Mouse (Mus musculus) liver, embryonic 16.5 days (tissue): Measurements from ENCODE around the gene Meioc. TPM values are rescaled to one million over a fixed set of nuclear protein-coding genes. Genes with fewer than 3 reads are reported as not detected.

Experiments used
- ATAC-seq: fragments of 200-750 bp; cut with Nextera tagmentation; 2 replicates; pipeline ENCODE4 v1.8.0; 2017; ENCODE audit warnings: low read depth, mild to moderate bottlenecking, moderate number of reproducible peaks, moderate library complexity
- H3K27ac ChIP-seq: fragments of 300-500 bp; sonication (generic); 2 replicates; pipeline ENCODE4 v1.5.1; 2014; ENCODE audit warnings: mild to moderate bottlenecking, low read length
- H3K27me3 ChIP-seq: fragments of 300-500 bp; sonication (generic); 2 replicates; pipeline ENCODE4 v1.6.1; 2014; ENCODE audit warnings: low read depth, low read length, mixed read lengths; ENCODE audit not compliant: control insufficient read depth, insufficient read depth
- H3K36me3 ChIP-seq: fragments of 300-500 bp; sonication (generic); 2 replicates; pipeline ENCODE4 v1.6.1; 2014; ENCODE audit warnings: mild to moderate bottlenecking; ENCODE audit not compliant: control insufficient read depth, insufficient read depth
- H3K4me1 ChIP-seq: fragments of 300-500 bp; sonication (generic); 2 replicates; pipeline ENCODE4 v1.6.1; 2014; ENCODE audit warnings: low read depth, low read length, mixed read lengths; ENCODE audit not compliant: control insufficient read depth
- H3K4me2 ChIP-seq: fragments of 300-500 bp; sonication (generic); 2 replicates; pipeline ENCODE4 v1.6.1; 2014; ENCODE audit warnings: low read depth, low read length, mixed read lengths
- H3K4me3 ChIP-seq: fragments of 300-500 bp; sonication (generic); 2 replicates; pipeline ENCODE4 v1.5.1; 2014; ENCODE audit warnings: low read depth, mild to moderate bottlenecking, low read length
- H3K9ac ChIP-seq: fragments of 300-500 bp; sonication (generic); 2 replicates; pipeline ENCODE4 v1.6.1; 2014; ENCODE audit warnings: low read depth, low read length
- H3K9me3 ChIP-seq: fragments of 300-500 bp; sonication (generic); replicated peaks from 2 replicates; pipeline ENCODE4 v1.6.1; 2016; ENCODE audit warnings: low read length; ENCODE audit not compliant: control insufficient read depth
- WGBS: fragments of 180-500 bp; shearing (Covaris S2); extraction: QIAGEN DNeasy Blood & Tissue Kit; methylation state at CpG from one replicate; pipeline ENCODE4 v1.1.7; 2014; ENCODE audit not compliant: insufficient replicate concordance; 5-methylcytosine and 5-hydroxymethylcytosine counted together
- polyA plus RNA-seq: library from polyadenylated mRNA; unstranded; fragments of >200 nt; fragmentation: Nextera tagmentation; extraction: Ambion mirVana; gene quantifications from 2 replicates; pipeline ENCODE4 v1.2.1, GENCODE M21; 2015

Meioc gene
- polyA plus RNA-seq, 1 experiment from 2014 or later, result 0.05 TPM

DNA sequence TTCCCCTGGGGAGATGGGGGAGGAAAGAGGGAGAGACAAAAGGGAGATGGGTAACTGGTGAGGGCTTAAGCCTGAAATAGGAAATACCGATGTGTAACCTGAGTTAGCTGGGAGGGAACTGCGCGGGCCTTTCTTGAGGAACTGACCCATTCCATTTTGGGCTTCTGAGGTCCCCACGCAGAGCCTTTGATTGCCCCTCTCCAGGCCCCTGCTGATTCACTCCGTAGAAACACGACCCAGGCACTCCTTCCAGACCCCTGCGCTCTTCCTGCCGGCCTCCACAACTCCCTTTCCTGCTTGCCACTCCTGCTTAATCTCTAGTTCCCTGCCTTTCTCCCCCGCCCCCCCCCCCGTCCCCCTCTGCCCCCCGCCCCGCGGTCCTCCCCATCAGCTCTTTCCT is 30.8 kb upstream of the Meioc start:
- no peak for ATAC-seq
- H3K4me3 ChIP-seq, result no peak overlapping the region
- no peaks in the 10 kb centered on the region for H3K9me3 ChIP-seq
- H3K27ac ChIP-seq, result no peak overlapping the region
- H3K4me1 ChIP-seq, result no peaks in the 10 kb centered on the region
- no peak overlapping the region for H3K9ac ChIP-seq
- WGBS, result 14% methylated on average over 10 of the region's 13 CpGs
- no peaks in the 10 kb centered on the region for H3K36me3 ChIP-seq
- peaks cover 5% of the 10 kb centered on the region for H3K27me3 ChIP-seq
- peak overlapping the region; percentile 27; the same call in 1 of the 2 replicates for H3K4me2 ChIP-seq

GRCm38 (mm10) chr11:102633379-102633778 is 30.1 kb upstream of the Meioc start:
- 34% methylated on average over 9 of the region's 9 CpGs for WGBS
- Histone ChIP-seq H3K4me3 (no peak overlapping the region), H3K9ac (no peak overlapping the region), H3K27ac (no peak overlapping the region), H3K36me3 (no peaks in the 10 kb centered on the region), H3K27me3 (peaks cover 5% of the 10 kb centered on the region), H3K9me3 (no peaks in the 10 kb centered on the region), H3K4me1 (no peaks in the 10 kb centered on the region), H3K4me2 (peak overlapping the region; percentile 27; the same call in 1 of the 2 replicates)
- no peak for ATAC-seq

DNA sequence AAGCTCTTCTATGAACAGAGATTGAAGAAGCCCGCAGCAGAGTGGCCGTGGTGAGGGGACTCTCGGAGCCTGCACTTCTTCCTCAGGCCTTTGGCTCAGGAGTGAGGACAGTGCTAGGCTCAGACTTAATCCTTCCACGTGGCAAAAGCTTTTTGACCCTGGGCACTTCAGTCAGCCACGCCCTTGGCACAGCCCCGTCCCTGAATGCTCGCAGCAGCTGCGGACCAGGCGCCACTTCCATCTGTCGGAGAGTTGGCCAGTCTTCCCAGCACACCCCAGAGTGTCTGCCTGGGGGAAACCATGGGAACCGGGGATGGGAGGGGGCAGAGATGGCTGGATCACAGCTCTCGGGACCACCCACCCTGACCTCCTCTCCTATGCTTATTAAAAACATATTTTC is 26.6 kb upstream of the Meioc start:
- no peaks in the 10 kb centered on the region for H3K9me3 ChIP-seq
- no peak overlapping the region for H3K27ac ChIP-seq
- H3K4me1 ChIP-seq, result no peaks in the 10 kb centered on the region
- H3K9ac ChIP-seq, result no peak overlapping the region
- no peaks in the 10 kb centered on the region for H3K36me3 ChIP-seq
- no peak overlapping the region for H3K4me3 ChIP-seq
- peaks cover 5% of the 10 kb centered on the region for H3K27me3 ChIP-seq
- no peak overlapping the region for H3K4me2 ChIP-seq
- WGBS, result 56% methylated on average over 12 of the region's 12 CpGs
- ATAC-seq, result no peak

- H3K27ac ChIP-seq, result no peak overlapping the region
- H3K4me1 ChIP-seq, result no peaks in the 10 kb centered on the region
- H3K27me3 ChIP-seq, result no peaks in the 10 kb centered on the region; the same call in 1 of the 2 replicates
- 45% methylated on average over 10 of the region's 10 CpGs for WGBS
- H3K9me3 ChIP-seq, result no peaks in the 10 kb centered on the region
- H3K4me2 ChIP-seq, result no peak overlapping the region
- no peak for ATAC-seq
- no peak overlapping the region for H3K4me3 ChIP-seq
- no peak overlapping the region for H3K9ac ChIP-seq
- H3K36me3 ChIP-seq, result no peaks in the 10 kb centered on the region
Measured at GRCm38 (mm10) chr11:102643891-102644382, 19.6 kb upstream of the Meioc start.

DNA sequence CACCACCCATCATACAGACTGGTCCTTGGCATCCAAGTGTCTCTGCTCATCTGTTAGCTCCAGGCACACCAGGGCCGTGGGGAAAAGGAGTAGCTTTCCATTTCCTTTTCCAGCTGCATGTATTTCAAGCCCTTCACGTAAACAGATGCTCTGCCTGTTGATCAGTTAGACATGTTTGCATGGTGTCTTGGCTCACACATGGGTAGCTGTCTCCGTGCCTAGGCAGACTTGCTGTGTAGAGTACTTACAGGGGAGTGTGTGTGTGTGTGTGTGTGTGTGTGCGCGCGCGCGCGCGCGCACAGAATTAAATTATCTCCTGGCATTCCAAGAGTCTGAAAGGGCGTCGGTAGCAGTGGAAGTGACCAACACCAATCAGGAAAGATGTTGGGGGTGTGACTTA is 17.3 kb upstream of the Meioc start:
- H3K9me3 ChIP-seq, result no peaks in the 10 kb centered on the region
- H3K4me3 ChIP-seq, result no peak overlapping the region
- H3K9ac ChIP-seq, result no peak overlapping the region
- no peak overlapping the region for H3K27ac ChIP-seq
- no peak overlapping the region for H3K4me2 ChIP-seq
- 77% methylated on average over 13 of the region's 13 CpGs for WGBS
- H3K36me3 ChIP-seq, result no peaks in the 10 kb centered on the region
- no peak for ATAC-seq
- no peaks in the 10 kb centered on the region for H3K4me1 ChIP-seq
- no peaks in the 10 kb centered on the region for H3K27me3 ChIP-seq

GRCm38 (mm10) chr11:102647885-102648284 is 15.6 kb upstream of the Meioc start:
- H3K27me3 ChIP-seq, result no peaks in the 10 kb centered on the region
- 61% methylated on average over 12 of the region's 12 CpGs for WGBS
- no peak for ATAC-seq
- no peak overlapping the region for H3K4me3 ChIP-seq
- H3K27ac ChIP-seq, result no peak overlapping the region
- H3K36me3 ChIP-seq, result no peaks in the 10 kb centered on the region
- no peaks in the 10 kb centered on the region for H3K9me3 ChIP-seq
- no peak overlapping the region for H3K9ac ChIP-seq
- H3K4me1 ChIP-seq, result no peaks in the 10 kb centered on the region
- H3K4me2 ChIP-seq, result no peak overlapping the region

GRCm38 (mm10) chr11:102651381-102651780 is 12.1 kb upstream of the Meioc start:
- Histone ChIP-seq H3K9ac (no peak overlapping the region), H3K27me3 (no peaks in the 10 kb centered on the region), H3K4me1 (no peaks in the 10 kb centered on the region), H3K27ac (no peak overlapping the region), H3K36me3 (no peaks in the 10 kb centered on the region), H3K4me2 (no peak overlapping the region), H3K9me3 (no peaks in the 10 kb centered on the region), H3K4me3 (no peak overlapping the region)
- 6% methylated on average over 9 of the region's 9 CpGs for WGBS
- ATAC-seq, result no peak

- Histone ChIP-seq H3K9me3 (no peaks in the 10 kb centered on the region), H3K4me2 (no peak overlapping the region), H3K9ac (no peak overlapping the region), H3K27ac (no peak overlapping the region), H3K36me3 (no peaks in the 10 kb centered on the region), H3K4me1 (no peaks in the 10 kb centered on the region), H3K4me3 (no peak overlapping the region), H3K27me3 (no peaks in the 10 kb centered on the region)
- no peak for ATAC-seq
- 51% methylated on average over 3 of the region's 3 CpGs for WGBS
Measured at GRCm38 (mm10) chr11:102652844-102653243, 10.7 kb upstream of the Meioc start.

DNA sequence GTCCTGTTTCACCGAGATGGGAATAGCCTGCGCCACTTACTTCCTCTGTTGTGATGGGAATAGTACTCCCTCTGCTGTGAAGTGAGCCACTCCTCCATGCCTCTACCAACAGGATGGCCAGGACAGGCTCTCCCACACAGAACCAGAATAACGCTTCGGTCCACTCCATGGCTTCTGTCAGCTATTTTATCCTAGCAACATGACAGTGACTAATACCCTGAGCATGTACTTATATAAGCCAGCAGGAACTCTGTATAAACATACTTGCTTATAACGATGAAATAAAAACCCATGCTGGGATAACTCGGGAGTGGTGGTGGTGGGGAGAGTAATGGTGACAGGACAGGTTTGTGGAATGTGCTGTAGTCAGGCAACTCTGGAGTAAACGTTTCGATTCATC is 7.6 kb upstream of the Meioc start:
- Histone ChIP-seq H3K4me2 (no peak overlapping the region), H3K27me3 (no peaks in the 10 kb centered on the region), H3K4me3 (no peak overlapping the region), H3K27ac (no peak overlapping the region), H3K9me3 (no peaks in the 10 kb centered on the region), H3K36me3 (no peaks in the 10 kb centered on the region), H3K9ac (no peak overlapping the region), H3K4me1 (no peaks in the 10 kb centered on the region)
- no peak for ATAC-seq
- 61% methylated on average over 8 of the region's 8 CpGs for WGBS
